Mouse (Mus musculus): ENCODE data around the gene Ttf2.

Ttf2 gene

DNA sequence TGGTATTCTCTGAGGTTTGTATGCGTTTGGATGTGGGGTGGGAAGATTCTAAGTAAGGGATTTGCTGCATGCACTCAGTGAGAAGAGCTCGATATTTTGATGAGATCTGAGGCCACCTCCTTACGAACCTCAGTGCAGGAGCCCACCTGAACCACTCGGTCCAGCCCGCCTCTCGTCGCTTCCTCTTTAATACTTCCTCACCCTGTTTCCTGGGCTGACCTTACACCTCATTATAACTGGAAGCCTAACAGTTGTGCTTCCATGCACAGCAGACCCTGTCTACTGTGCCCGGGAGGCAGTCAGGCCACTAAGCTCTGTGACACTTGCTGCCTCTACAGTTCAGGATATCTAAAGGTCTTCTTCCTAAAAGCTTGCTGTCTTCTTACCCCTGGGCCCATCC, 9.8 kb upstream of the Ttf2 start:
- no peak for DNase-seq (ENCODE audit: low spot score in 2 of 2)

GRCm38 (mm10) chr3:100973906-100974305, 4.4 kb upstream of the Ttf2 start:
- no peak for DNase-seq (ENCODE audit: low spot score in 2 of 2)

DNA sequence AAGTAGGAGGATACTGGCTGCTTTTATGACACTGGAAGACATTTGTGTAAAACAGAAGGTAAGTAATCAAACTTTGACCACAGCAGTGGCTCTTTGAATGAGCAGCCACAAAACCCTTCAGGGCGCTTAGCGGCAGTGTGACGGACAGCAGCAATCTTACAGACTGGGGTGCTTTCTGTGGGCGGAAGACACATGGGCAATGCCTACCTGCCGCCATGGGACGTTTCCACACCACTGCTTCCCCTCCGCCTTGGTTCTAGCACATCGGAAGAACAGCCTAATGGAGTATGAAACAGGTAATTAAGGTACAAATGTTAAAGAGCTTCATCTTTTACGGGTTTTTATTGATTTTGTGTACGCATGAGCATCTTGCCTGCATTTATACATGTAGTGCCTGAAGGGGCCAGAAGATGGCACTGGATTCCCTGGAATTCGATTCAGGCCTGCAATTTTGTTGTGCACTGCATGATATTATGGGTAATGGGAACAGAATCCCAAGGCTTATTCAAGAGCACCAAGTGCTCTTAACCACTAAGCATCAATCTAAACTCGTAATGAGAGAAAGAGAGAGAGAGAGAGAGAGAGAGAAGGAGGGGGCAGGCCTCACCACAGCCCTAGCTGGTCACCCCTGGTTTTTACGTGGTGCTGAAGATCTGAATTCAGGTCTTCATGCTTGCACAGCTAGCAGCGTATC, 5.5 kb downstream of the Ttf2 start:
- DNase-seq (ENCODE audit: low spot score in 2 of 2) = no peak

- no peak for DNase-seq (ENCODE audit: low spot score in 2 of 2)
Measured at GRCm38 (mm10) chr3:100961501-100961900, 8.0 kb downstream of the Ttf2 start.

DNA sequence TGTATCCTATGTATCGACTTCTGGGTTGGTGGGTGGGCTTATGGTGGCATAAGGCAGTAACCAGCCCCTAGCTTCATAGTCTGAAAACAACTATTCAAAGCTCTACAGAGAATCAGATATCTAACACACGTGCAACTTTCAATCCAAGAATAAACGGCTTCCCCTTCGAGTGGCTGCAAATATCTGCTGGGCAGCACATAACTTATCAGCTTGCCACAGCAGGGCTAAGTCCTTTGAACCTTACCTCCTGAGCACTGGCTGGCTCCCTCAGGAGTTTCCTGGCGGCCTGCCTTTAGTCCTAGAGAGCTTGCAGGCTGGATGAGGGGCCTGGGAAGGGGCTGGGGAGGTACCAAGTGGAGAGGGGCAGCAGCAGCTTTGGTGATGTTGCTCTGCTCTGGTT, 8.5 kb downstream of the Ttf2 start:
- no peak for DNase-seq (ENCODE audit: low spot score in 2 of 2)

DNA sequence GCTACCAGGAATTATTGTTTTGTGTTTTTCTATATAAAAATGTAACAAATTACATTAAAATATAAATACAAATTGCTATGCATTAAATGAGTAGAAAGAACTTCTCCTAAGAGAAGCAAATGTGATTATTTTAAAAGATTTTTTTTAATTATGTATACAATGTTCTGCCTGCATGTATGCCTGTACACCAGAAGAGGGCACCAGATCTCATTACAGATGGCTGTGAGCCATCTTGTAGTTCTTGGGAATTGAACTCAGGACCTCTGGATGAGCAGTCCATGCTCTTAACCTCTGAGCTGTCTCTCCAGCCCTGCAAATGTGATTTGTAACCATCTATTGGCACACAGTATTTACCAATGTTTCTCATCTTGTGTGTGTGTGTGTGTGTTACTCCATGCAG, 14.8 kb downstream of the Ttf2 start:
- no peak for DNase-seq (ENCODE audit: low spot score in 2 of 2)

GRCm38 (mm10) chr3:100951531-100951930, 17.9 kb downstream of the Ttf2 start:
- DNase-seq (ENCODE audit: low spot score in 2 of 2) = no peak

- no peak for DNase-seq (ENCODE audit: low spot score in 2 of 2)
Measured at GRCm38 (mm10) chr3:100947286-100947685, 22.2 kb downstream of the Ttf2 start.

- DNase-seq (ENCODE audit: low spot score in 2 of 2) = no peak
Measured at GRCm38 (mm10) chr3:100940496-100941037, 28.9 kb downstream of the Ttf2 start.

- no peak for DNase-seq (ENCODE audit: low spot score in 2 of 2)
Measured at GRCm38 (mm10) chr3:100938211-100938610, 31.3 kb downstream of the Ttf2 start.

DNA sequence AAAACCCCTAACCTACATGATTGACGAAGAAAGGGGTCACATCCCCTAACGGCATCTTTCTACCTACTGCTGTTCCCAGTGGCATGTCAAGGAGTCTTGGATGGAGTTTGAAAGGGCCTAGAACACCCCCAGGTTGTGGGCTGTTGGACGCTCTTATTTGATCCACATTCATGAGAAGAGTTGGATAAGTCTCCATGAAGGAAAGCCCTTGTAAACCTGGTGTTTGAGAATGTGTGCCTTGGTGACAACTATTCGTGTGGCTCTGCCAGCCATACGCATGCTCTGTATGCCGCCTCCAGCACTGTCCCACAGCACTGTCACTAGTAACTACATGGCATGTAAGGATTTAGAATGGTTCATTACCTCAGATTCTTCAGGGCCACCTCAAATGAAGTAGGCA, 33.3 kb downstream of the Ttf2 start:
- no peak for DNase-seq (ENCODE audit: low spot score in 2 of 2)

- DNase-seq (ENCODE audit: low spot score in 2 of 2) = no peak
Measured at GRCm38 (mm10) chr3:100935521-100935920, 33.9 kb downstream of the Ttf2 start.

- no peak for DNase-seq (ENCODE audit: low spot score in 2 of 2)
Measured at GRCm38 (mm10) chr3:100932077-100932944, 37.2 kb downstream of the Ttf2 start.

DNA sequence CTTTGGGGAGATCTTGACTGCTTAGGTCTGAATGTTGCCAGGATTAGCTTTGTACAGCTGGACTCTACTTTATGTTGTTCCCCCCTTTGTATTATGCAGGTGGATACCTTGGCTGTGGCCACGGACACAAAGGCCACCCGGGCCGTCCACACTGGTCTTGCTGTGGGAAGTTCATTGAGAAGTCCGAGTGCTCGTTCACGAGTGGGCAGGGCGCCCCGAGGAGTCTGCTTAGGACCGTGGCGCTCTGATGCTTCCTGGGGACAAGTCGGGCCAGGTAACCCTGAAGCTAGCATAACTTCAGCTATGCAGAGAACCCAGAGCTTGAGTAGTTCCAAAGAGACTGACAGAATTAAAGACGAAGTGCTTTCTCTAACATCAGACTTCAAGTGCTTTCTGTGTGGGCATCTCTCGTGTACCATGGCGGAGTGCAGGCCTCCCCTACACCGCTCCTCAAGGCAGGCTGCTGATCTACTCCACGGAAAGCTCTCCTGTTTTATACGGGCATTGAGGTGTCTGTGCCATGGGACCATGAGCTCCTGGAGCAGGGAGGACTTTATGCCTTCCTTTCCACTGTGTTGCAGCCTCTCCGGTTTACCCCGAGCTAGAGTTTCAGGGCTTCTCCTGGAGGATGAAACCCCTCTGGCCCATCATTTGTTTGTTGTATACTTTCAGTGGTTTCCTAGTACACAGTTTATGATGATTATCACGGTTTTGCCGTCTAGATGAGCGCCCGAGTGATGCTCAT, 38.0 kb downstream of the Ttf2 start:
- no peak for DNase-seq (ENCODE audit: low spot score in 2 of 2)

DNA sequence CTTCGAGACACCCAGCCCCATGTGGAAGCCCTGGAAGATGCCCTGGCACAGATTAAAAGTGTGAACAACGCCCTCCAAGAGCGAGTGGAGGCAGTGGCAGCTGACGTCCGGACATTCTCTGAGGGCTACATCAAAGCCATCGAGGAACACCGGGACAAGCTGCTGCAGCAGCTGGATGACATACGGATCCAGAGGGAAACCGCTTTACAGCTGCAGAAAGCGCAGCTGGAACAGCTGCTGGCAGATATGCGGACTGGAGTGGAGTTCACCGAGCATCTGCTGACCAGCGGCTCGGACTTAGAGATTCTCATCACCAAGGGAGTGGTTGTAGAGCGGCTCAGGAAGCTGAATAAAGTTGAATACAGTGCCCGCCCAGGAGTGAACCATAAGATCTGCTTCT, 44.3 kb downstream of the Ttf2 start:
- no peak for DNase-seq (ENCODE audit: low spot score in 2 of 2)

DNA sequence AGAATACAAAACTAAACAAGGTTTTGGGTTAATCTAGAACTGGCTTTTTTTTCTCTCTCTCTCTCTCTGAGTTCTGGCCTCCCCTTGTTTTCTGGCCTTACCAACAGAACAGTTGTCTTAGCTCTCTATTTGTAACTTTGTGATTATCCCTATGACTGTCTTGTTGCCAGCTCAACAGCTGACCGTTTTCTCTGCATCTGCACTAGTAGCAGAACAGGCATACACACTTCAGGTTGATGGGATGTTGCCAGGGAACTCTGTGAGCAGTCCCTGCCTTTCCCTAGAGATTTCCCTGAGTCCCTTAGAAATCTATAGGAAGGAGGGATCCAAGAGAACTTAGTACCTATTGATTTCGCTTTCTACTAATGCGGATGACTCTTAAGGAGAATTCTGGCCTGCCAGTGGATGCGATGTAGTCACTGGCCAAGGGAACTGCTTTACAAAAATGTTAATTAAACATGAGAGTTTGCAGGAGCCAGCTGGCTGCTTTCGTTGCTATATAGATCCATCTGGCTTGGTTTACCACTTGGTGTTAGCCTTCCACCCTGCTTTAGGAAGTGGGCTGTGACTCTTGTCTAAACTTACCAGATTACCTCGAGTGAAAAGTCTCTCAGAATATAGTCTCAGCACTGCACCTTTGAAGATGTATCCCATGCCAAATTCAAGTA, 45.3 kb downstream of the Ttf2 start:
- no peak for DNase-seq (ENCODE audit: low spot score in 2 of 2)

DNA sequence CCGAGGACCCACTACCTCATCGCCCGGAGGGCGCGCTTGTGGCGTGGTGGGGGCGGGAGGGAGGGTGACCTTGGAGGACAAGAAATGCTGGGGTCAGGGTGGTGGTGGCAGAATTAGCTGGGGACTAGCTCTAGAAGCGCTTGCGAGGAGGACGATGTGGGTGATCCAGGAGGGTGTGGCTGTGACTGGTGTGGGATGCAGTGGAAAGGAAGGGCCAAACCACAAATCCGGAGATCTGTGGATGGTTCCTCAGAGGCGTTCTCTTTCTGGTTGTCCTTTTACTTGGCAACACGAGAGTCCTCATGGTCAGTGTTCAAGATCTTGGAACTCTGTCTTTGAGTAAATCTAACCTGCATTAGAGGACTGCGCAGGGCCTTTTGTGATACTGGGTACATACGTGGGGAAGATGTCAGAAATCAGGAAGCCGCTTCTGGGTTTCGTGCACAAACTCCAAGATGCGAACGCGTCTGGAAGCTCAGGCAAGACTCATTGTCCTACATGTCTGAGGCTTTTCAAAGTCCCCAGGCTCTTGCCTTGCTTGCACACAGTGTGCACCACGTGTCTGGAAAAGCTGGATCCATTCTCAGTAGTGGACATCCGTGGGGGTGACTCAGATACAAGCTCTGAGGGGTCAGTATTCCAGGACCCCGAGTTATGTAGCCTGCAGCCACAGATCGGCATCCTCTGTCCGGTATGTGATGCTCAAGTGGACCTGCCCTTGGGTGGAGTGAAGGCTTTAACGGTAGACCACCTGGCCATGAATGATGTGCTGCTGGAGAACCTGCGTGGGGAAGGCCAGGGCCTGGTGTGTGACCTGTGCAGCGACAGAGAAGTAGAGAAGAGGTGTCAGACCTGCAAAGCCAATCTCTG, 46.7 kb downstream of the Ttf2 start:
- no peak for DNase-seq (ENCODE audit: low spot score in 2 of 2)

- DNase-seq (ENCODE audit: low spot score in 2 of 2) = peak; percentile 98 to 99
Measured at GRCm38 (mm10) chr3:100921825-100922505, 47.5 kb downstream of the Ttf2 start, which contains the start of gene Trim45. Gene Trim45 (plus strand): TSS chr3:100922202.

DNA sequence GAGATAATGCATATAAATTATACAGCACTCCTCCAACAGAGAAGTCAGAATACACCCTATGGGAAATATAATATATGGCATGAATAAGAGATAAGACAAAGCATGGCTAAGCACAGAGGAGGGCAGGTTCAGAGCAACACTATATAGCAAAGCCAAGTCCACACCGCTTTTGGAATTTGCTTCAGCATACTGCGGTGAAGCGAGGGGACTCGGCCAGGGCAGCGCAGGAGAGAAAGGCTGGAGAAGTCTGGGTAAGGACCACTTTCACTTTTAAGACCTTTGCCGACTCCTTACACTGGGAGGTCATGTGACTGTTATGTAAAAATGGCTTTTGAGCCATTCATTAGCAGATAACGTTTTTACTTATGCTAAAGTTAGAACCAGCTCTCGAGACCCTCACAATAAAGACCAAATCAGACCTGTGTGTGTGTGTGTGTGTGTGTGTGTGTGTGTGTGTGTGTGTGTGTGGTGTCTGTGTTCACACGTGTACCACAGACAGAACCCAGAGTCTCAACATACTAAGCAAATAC, 48.8 kb downstream of the Ttf2 start:
- DNase-seq (ENCODE audit: low spot score in 2 of 2) = no peak

DNA sequence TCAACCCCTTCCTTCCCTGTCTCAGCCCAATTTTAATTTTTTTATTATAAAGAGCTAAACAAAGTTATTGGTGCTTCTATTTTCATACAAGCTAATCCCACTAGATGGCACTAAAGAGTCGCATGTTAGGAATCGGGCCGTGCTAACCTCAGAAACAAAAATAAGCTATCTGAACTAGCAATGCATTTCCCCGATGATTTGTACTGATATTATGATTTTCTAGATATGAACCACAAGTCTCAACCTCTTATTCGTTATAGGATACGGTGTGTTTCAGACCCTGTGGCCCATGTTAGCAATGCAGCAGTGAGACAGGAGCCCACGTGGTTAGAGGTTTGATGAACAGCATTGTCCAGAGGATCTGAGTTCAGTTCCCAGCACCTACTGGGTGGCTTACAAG, 52.6 kb downstream of the Ttf2 start:
- DNase-seq (ENCODE audit: low spot score in 2 of 2) = no peak

Data from urinary bladder, postnatal 4 days (tissue).